Mouse (Mus musculus): Measurements from ENCODE around the gene Utp20.

DNA sequence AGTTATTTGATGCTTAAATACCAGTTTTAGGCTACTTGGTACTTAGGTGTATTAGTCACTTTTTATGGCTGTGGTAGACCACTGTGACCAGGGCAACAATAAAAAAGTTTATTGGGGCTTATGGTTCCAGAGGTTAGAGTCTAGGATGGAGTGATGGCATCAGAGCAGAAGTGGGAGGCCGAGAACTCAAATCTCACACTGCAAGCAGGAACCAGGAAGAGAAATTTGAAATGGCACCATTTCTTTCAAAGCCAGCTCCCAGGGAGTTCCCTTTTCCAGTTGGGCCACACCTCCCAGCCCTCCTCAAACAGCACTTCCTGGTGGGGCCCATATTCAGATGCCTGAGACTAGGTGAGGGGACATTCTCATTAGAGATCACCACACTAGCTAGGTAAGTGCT is 86.8 kb downstream of the Utp20 start:
- TF ChIP-seq CTCF (IDR thresholded peaks at IDR 0.05; ENCODE audit: extremely low read depth, insufficient read depth, low read length) = no peak
- TF ChIP-seq POLR2A (IDR thresholded peaks at IDR 0.05; ENCODE audit: extremely low read depth, insufficient read depth, low read length) = no peak

All from cortical plate, adult 2 months (tissue).